Mouse (Mus musculus) leukemia stem cell, adult 10-12 weeks (primary cell): Measurements from ENCODE around the gene Mmp9. TPM values are rescaled to one million over a fixed set of nuclear protein-coding genes. Genes with fewer than 3 reads are reported as not detected.

Experiments used
- polyA plus RNA-seq: library from polyadenylated mRNA; stranded (reverse); fragments of >175 nt; gene quantifications from 2 replicates; pipeline ENCODE4 v1.2.3, GENCODE M21; 2012; ENCODE audit warnings: low replicate concordance

The Mmp9 gene
- polyA plus RNA-seq, result 5.0 and 9.8 TPM in 2 replicates

DNA sequence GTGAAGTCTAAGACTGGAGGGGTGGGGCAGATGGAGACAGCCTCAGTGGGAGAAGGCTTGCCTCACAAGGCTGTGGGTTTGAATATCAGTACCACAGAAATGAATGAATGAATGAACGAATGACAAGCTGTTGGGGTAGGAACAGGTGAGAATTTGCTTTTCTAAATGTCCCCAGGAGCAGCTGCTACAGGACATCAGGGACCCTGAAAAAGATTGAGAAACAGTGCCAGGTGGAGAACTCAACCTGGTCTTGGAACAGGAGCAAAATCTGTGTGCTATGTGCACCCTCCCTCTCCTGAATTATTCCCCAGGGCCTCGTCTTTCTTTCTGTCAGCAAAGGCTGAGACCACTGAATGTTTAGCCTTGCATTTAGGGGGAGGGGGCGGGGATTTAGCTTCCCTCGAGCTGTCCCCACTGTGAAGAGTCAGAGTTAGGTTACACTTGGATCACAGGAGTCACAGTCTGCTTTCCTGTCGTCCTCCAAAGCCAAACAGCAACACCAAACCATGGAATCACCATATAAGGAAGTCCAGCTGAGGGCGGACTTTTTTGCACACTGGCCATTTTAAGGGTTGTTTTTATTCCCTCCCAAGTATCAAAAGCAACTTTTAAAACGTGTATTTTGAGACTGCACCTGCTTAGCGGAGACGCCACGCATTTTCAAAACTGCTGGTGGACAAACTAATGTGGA is at the start of gene Mmp9:
Gene Mmp9 (plus strand): TSS at position 641 of the 691 bp plus-strand sequence.

DNA sequence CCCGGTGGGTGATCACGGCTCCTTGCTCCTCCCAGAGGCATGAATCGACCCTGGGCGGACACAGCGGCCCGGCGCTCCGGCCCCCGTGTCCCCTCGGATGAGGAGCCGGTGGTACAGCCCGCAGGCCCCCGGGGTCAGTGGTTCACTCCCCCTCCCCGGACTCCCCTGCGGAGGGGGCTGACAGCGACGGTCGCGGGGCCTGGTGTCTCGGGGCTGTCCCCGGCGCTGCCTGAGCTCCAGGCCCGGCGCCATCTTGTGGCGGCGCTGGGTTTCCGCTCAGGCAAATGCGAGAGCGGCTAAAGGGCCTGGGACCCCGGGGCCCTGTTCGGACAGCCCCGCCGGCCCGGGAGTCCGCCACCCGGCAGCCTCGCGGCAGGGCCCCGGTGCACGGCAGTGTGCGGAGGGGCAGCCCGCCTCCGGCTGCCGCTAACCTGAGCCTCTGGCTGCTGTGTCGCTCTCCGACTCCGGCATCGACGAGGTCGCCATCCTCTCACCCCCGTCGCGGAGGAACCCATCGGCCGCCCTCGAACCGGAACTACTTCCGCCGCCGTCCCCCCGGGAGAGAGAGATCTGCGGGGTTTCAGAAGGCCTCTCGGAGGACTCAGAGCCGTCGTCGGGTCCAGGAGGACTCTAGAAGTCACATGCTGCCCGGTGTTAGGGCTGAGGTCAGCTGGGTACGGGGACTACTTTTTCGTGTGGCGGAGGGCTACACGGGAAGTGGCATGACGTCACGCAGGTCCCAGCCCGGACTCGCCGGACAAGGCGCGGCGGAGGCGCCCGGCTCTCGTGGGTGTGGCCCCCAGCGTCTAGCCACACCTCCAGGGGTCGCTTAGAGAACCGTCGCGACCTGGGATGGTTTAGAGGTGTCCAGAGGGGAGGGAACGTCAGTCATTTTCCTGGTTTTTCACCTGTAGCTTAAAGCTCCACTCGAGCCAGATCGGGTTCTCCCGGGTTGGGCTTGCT is 29.2 kb upstream of the Mmp9 start, which contains the start of gene Zfp335:
Gene Zfp335 (minus strand): TSS at position 672 of the 963 bp plus-strand sequence.

DNA sequence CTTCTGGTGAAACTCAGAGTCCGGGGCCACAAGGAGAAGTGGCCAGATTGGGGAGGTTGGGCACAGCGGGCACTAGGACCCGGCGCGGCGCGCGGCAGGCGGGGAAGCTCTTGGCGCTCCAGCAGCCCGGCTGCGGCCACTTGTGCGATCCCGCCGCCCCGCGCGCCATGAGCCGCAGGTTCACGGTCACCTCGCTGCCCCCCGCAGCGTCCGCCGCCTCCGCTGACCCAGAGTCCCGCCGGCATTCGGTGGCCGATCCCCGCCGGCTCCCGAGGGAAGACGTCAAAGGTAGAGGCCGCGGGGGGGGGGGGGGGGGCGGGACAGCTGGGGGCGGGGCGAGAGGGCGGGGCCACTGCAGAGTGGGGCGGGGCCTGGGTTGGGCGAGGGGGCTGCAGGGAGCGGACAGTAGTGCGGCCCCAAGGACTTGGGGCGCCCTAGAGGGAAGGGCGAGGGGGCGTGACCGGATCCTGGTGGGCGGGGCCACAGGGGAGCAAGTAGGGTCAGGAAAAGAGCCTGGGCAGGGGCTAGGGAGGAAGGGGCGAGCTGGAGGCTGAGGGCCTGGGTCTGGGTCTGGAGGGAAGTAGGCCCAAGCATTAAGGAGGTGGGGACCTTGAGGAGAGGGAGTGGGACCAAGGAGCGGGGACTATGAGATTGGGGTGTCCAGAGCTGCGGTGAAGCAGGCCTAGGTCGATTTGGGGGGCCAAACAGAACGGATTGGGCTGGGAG is 20.3 kb downstream of the Mmp9 start, which contains the start of gene Slc12a5:
Gene Slc12a5 (plus strand): TSS at position 87 of the 726 bp plus-strand sequence.

Other genes starting within 250 kb of the Mmp9 start
- gene Spint4, start 242.3 kb upstream of the Mmp9 start, polyA plus RNA-seq, result not detected in 2 replicates
- gene Spint5, start 225.5 kb upstream of the Mmp9 start, polyA plus RNA-seq, result not detected in 2 replicates
- 0.14 TPM in 1 of 2 replicates, not detected in the other for gene Wfdc3, start 194.8 kb upstream of the Mmp9 start, polyA plus RNA-seq
- gene Dnttip1, start 194.8 kb upstream of the Mmp9 start, polyA plus RNA-seq, result 30.4 and 109 TPM in 2 replicates
- 143 and 160 TPM in 2 replicates for gene Ube2c, start 170.9 kb upstream of the Mmp9 start, polyA plus RNA-seq
- not detected in 2 replicates for gene Tnnc2, start 160.8 kb upstream of the Mmp9 start, polyA plus RNA-seq
- 3.9 and 10.1 TPM in 2 replicates for gene Snx21, start 155.0 kb upstream of the Mmp9 start, polyA plus RNA-seq
- 13.5 and 59.4 TPM in 2 replicates for gene Acot8, start 135.9 kb upstream of the Mmp9 start, polyA plus RNA-seq
- gene Zswim3, start 135.7 kb upstream of the Mmp9 start, polyA plus RNA-seq, result 0.55 and 2.0 TPM in 2 replicates
- 15.5 and 30.3 TPM in 2 replicates for gene Zswim1, start 118.1 kb upstream of the Mmp9 start, polyA plus RNA-seq
- gene Spata25, start 112.2 kb upstream of the Mmp9 start, polyA plus RNA-seq, result not detected in 2 replicates
- gene Ctsa, start 107.9 kb upstream of the Mmp9 start, polyA plus RNA-seq, result 21.4 and 125 TPM in 2 replicates
- gene Neurl2, start 107.3 kb upstream of the Mmp9 start, polyA plus RNA-seq, result 2.3 and 2.5 TPM in 2 replicates
- gene Pltp, start 83.1 kb upstream of the Mmp9 start, polyA plus RNA-seq, result 9.3 and 14.4 TPM in 2 replicates
- gene Pcif1, start 61.5 kb upstream of the Mmp9 start, polyA plus RNA-seq, result 64.8 and 66.4 TPM in 2 replicates
- 63.2 and 88.5 TPM in 2 replicates for gene Zfp335, start 29.0 kb upstream of the Mmp9 start, polyA plus RNA-seq
- gene Slc12a5, start 20.0 kb downstream of the Mmp9 start, polyA plus RNA-seq, result 0.27 and 0.64 TPM in 2 replicates
- 43.1 and 78.6 TPM in 2 replicates for gene Ncoa5, start 94.1 kb downstream of the Mmp9 start, polyA plus RNA-seq
- 0.64 and 2.4 TPM in 2 replicates for gene Cd40, start 114.8 kb downstream of the Mmp9 start, polyA plus RNA-seq
- not detected in 2 replicates for gene 1700025C18Rik, start 150.0 kb downstream of the Mmp9 start, polyA plus RNA-seq